Mouse (Mus musculus): ENCODE data around the gene Glg1. TPM values are rescaled to one million over a fixed set of nuclear protein-coding genes. Genes with fewer than 3 reads are reported as not detected.
"Not testable (repeated sequence)": the region's sequence is repeated elsewhere in the genome, so short reads cannot be mapped to it uniquely, and the experiment has no call there.

The Glg1 gene
- polyA plus RNA-seq, 1 experiment from 2014 or later: 67.0 TPM

- Histone ChIP-seq H3K27ac (ENCODE audit: low read length) (peak overlapping the region; percentile 99), H3K4me3 (replicated peaks; ENCODE audit: low read length) (peak overlapping the region; percentile 95), H3K4me1 (replicated peaks; ENCODE audit: control insufficient read depth, insufficient read depth, low read length) (peaks cover 14% of the 10 kb centered on the region), H3K9ac (replicated peaks; ENCODE audit: low read depth, low read length) (peak overlapping the region; percentile 96), H3K9me3 (ENCODE audit: control insufficient read depth, low read length) (no peaks in the 10 kb centered on the region), H3K36me3 (ENCODE audit: control insufficient read depth, insufficient read depth) (no peaks in the 10 kb centered on the region), H3K4me2 (ENCODE audit: low read length) (peak overlapping the region; percentile 65), H3K27me3 (replicated peaks; ENCODE audit: control insufficient read depth, insufficient read depth, low read length) (no peaks in the 10 kb centered on the region)
- peak; percentile 70 for ATAC-seq
- WGBS: under 1% methylated on average over 26 of the region's 26 CpGs
Measured at GRCm38 (mm10) chr8:111258010-111258630, 896 bp downstream of the Glg1 start.

GRCm38 (mm10) chr8:111252487-111253112 is 6.4 kb downstream of the Glg1 start:
- Histone ChIP-seq H3K4me1 (replicated peaks; ENCODE audit: control insufficient read depth, insufficient read depth, low read length) (peaks cover 7% of the 10 kb centered on the region), H3K36me3 (ENCODE audit: control insufficient read depth, insufficient read depth) (no peaks in the 10 kb centered on the region), H3K4me2 (ENCODE audit: low read length) (no peak overlapping the region), H3K9me3 (ENCODE audit: control insufficient read depth, low read length) (no peaks in the 10 kb centered on the region), H3K27me3 (replicated peaks; ENCODE audit: control insufficient read depth, insufficient read depth, low read length) (no peaks in the 10 kb centered on the region), H3K4me3 (replicated peaks; ENCODE audit: low read length) (no peak overlapping the region), H3K9ac (replicated peaks; ENCODE audit: low read depth, low read length) (no peak overlapping the region), H3K27ac (ENCODE audit: low read length) (no peak overlapping the region)
- WGBS: 92% methylated on average over 4 of the region's 4 CpGs
- ATAC-seq: no peak

GRCm38 (mm10) chr8:111250111-111250510 is 8.9 kb downstream of the Glg1 start:
- H3K9me3 ChIP-seq (ENCODE audit: control insufficient read depth, low read length): no peaks in the 10 kb centered on the region
- 45% methylated on average over 2 of the region's 2 CpGs for WGBS
- ATAC-seq: no peak

GRCm38 (mm10) chr8:111248136-111248535 is 10.9 kb downstream of the Glg1 start:
- Histone ChIP-seq H3K9ac (replicated peaks; ENCODE audit: low read depth, low read length) (no peak overlapping the region), H3K27ac (ENCODE audit: low read length) (no peak overlapping the region), H3K4me2 (ENCODE audit: low read length) (no peak overlapping the region), H3K36me3 (ENCODE audit: control insufficient read depth, insufficient read depth) (no peaks in the 10 kb centered on the region), H3K9me3 (ENCODE audit: control insufficient read depth, low read length) (no peaks in the 10 kb centered on the region), H3K4me1 (replicated peaks; ENCODE audit: control insufficient read depth, insufficient read depth, low read length) (no peaks in the 10 kb centered on the region), H3K4me3 (replicated peaks; ENCODE audit: low read length) (no peak overlapping the region), H3K27me3 (replicated peaks; ENCODE audit: control insufficient read depth, insufficient read depth, low read length) (no peaks in the 10 kb centered on the region)
- no peak for ATAC-seq

More at GRCm38 (mm10) chr8:111250111-111250510, 8.9 kb downstream of the Glg1 start:
- H3K27me3 ChIP-seq (replicated peaks; ENCODE audit: control insufficient read depth, insufficient read depth, low read length): no peaks in the 10 kb centered on the region
- H3K4me1 ChIP-seq (replicated peaks; ENCODE audit: control insufficient read depth, insufficient read depth, low read length): no peaks in the 10 kb centered on the region
- H3K4me3 ChIP-seq (replicated peaks; ENCODE audit: low read length): no peak overlapping the region
- no peak overlapping the region for H3K27ac ChIP-seq (ENCODE audit: low read length)
- no peaks in the 10 kb centered on the region for H3K36me3 ChIP-seq (ENCODE audit: control insufficient read depth, insufficient read depth)
- H3K4me2 ChIP-seq (ENCODE audit: low read length): no peak overlapping the region
- no peak overlapping the region for H3K9ac ChIP-seq (replicated peaks; ENCODE audit: low read depth, low read length)

GRCm38 (mm10) chr8:111246864-111247263 is 12.2 kb downstream of the Glg1 start:
- H3K27ac ChIP-seq (ENCODE audit: low read length); H3K9ac ChIP-seq (replicated peaks; ENCODE audit: low read depth, low read length); H3K36me3 ChIP-seq (ENCODE audit: control insufficient read depth, insufficient read depth); H3K9me3 ChIP-seq (ENCODE audit: control insufficient read depth, low read length); ATAC-seq; H3K27me3 ChIP-seq (replicated peaks; ENCODE audit: control insufficient read depth, insufficient read depth, low read length); H3K4me1 ChIP-seq (replicated peaks; ENCODE audit: control insufficient read depth, insufficient read depth, low read length); H3K4me3 ChIP-seq (replicated peaks; ENCODE audit: low read length); H3K4me2 ChIP-seq (ENCODE audit: low read length): not testable (repeated sequence)
- WGBS: 97% methylated on average over 1 of the region's 1 CpGs

GRCm38 (mm10) chr8:111246287-111246830 is 12.7 kb downstream of the Glg1 start:
- H3K4me3 ChIP-seq (replicated peaks; ENCODE audit: low read length): no peak overlapping the region
- ATAC-seq: no peak
- no peaks in the 10 kb centered on the region for H3K9me3 ChIP-seq (ENCODE audit: control insufficient read depth, low read length)
- no peak overlapping the region for H3K4me2 ChIP-seq (ENCODE audit: low read length)
- 95% methylated on average over 4 of the region's 4 CpGs for WGBS
- no peak overlapping the region for H3K9ac ChIP-seq (replicated peaks; ENCODE audit: low read depth, low read length)
- H3K27me3 ChIP-seq (replicated peaks; ENCODE audit: control insufficient read depth, insufficient read depth, low read length): no peaks in the 10 kb centered on the region
- no peaks in the 10 kb centered on the region for H3K36me3 ChIP-seq (ENCODE audit: control insufficient read depth, insufficient read depth)
- H3K27ac ChIP-seq (ENCODE audit: low read length): no peak overlapping the region
- H3K4me1 ChIP-seq (replicated peaks; ENCODE audit: control insufficient read depth, insufficient read depth, low read length): no peaks in the 10 kb centered on the region

- no peak overlapping the region for H3K27ac ChIP-seq (ENCODE audit: low read length)
- H3K9ac ChIP-seq (replicated peaks; ENCODE audit: low read depth, low read length): no peak overlapping the region
- no peak overlapping the region for H3K4me3 ChIP-seq (replicated peaks; ENCODE audit: low read length)
- no peaks in the 10 kb centered on the region for H3K36me3 ChIP-seq (ENCODE audit: control insufficient read depth, insufficient read depth)
- no peaks in the 10 kb centered on the region for H3K4me1 ChIP-seq (replicated peaks; ENCODE audit: control insufficient read depth, insufficient read depth, low read length)
- WGBS: 68% methylated on average over 3 of the region's 3 CpGs
- ATAC-seq: no peak
- no peaks in the 10 kb centered on the region for H3K27me3 ChIP-seq (replicated peaks; ENCODE audit: control insufficient read depth, insufficient read depth, low read length)
- no peak overlapping the region for H3K4me2 ChIP-seq (ENCODE audit: low read length)
- no peaks in the 10 kb centered on the region for H3K9me3 ChIP-seq (ENCODE audit: control insufficient read depth, low read length)
Measured at GRCm38 (mm10) chr8:111237301-111237700, 21.7 kb downstream of the Glg1 start.

- no peaks in the 10 kb centered on the region for H3K36me3 ChIP-seq (ENCODE audit: control insufficient read depth, insufficient read depth)
- H3K4me3 ChIP-seq (replicated peaks; ENCODE audit: low read length): no peak overlapping the region
- no peak overlapping the region for H3K9ac ChIP-seq (replicated peaks; ENCODE audit: low read depth, low read length)
- no peak for ATAC-seq
- H3K4me1 ChIP-seq (replicated peaks; ENCODE audit: control insufficient read depth, insufficient read depth, low read length): no peaks in the 10 kb centered on the region
- H3K27me3 ChIP-seq (replicated peaks; ENCODE audit: control insufficient read depth, insufficient read depth, low read length): no peaks in the 10 kb centered on the region
- H3K4me2 ChIP-seq (ENCODE audit: low read length): no peak overlapping the region
- H3K27ac ChIP-seq (ENCODE audit: low read length): no peak overlapping the region
- WGBS: 82% methylated on average over 2 of the region's 2 CpGs
- H3K9me3 ChIP-seq (ENCODE audit: control insufficient read depth, low read length): no peaks in the 10 kb centered on the region
Measured at GRCm38 (mm10) chr8:111233730-111234129, 25.3 kb downstream of the Glg1 start.

GRCm38 (mm10) chr8:111224153-111224552 is 34.9 kb downstream of the Glg1 start:
- no peak for ATAC-seq
- 17% methylated on average over 5 of the region's 5 CpGs for WGBS

More at GRCm38 (mm10) chr8:111224153-111224552, 34.9 kb downstream of the Glg1 start:
- Histone ChIP-seq H3K36me3 (ENCODE audit: control insufficient read depth, insufficient read depth) (no peaks in the 10 kb centered on the region), H3K4me1 (replicated peaks; ENCODE audit: control insufficient read depth, insufficient read depth, low read length) (peaks cover 6% of the 10 kb centered on the region; the same call in 1 of the 2 replicates), H3K4me2 (ENCODE audit: low read length) (no peak overlapping the region), H3K9me3 (ENCODE audit: control insufficient read depth, low read length) (no peaks in the 10 kb centered on the region), H3K27ac (ENCODE audit: low read length) (no peak overlapping the region; the same call in 1 of the 2 replicates), H3K27me3 (replicated peaks; ENCODE audit: control insufficient read depth, insufficient read depth, low read length) (no peaks in the 10 kb centered on the region), H3K4me3 (replicated peaks; ENCODE audit: low read length) (no peak overlapping the region), H3K9ac (replicated peaks; ENCODE audit: low read depth, low read length) (no peak overlapping the region)

Measured in forebrain, embryonic 16.5 days (tissue).